Mouse (Mus musculus) lung, postnatal 0 days (tissue): ENCODE measurements around the gene Zfp106. TPM values are rescaled to one million over a fixed set of nuclear protein-coding genes. Genes with fewer than 3 reads are reported as not detected.

Experiments
- ATAC-seq: fragments of 200-750 bp; cut with Nextera tagmentation; 2 replicates; pipeline ENCODE4 v1.8.0; 2017; ENCODE audit warnings: moderate library complexity
- DNase-seq: peaks from one replicate; pipeline ENCODE4 v3.0.0-alpha.2; 2016; ENCODE audit warnings: low spot score
- H3K27ac ChIP-seq: fragments of 300-500 bp; sonication (generic); 2 replicates; pipeline ENCODE4 v1.5.1; 2014; ENCODE audit warnings: antibody characterized with exemption, mild to moderate bottlenecking, low read length, mixed read lengths
- H3K27me3 ChIP-seq: fragments of 300-500 bp; sonication (generic); replicated peaks from 2 replicates; pipeline ENCODE4 v1.6.1; 2014; ENCODE audit warnings: low read length, mixed read lengths; ENCODE audit not compliant: insufficient read depth
- H3K36me3 ChIP-seq: fragments of 300-500 bp; sonication (generic); 2 replicates; pipeline ENCODE4 v1.6.1; 2014; ENCODE audit warnings: low read length, mixed read lengths; ENCODE audit not compliant: insufficient read depth
- H3K4me1 ChIP-seq: fragments of 300-500 bp; sonication (generic); 2 replicates; pipeline ENCODE4 v1.6.1; 2014; ENCODE audit warnings: antibody characterized with exemption, low read depth, low read length, mixed read lengths; ENCODE audit not compliant: insufficient read depth
- H3K4me2 ChIP-seq: fragments of 300-500 bp; sonication (generic); replicated peaks from 2 replicates; pipeline ENCODE4 v1.6.1; 2014; ENCODE audit warnings: low read depth, mild to moderate bottlenecking, low read length, moderate library complexity, mixed read lengths
- H3K4me3 ChIP-seq: fragments of 300-500 bp; sonication (generic); 2 replicates; pipeline ENCODE4 v1.5.1; 2014; ENCODE audit warnings: low read depth, low read length
- H3K9ac ChIP-seq: fragments of 300-500 bp; sonication (generic); replicated peaks from 2 replicates; pipeline ENCODE4 v1.6.1; 2014; ENCODE audit warnings: low read depth, mild to moderate bottlenecking
- H3K9me3 ChIP-seq: fragments of 300-500 bp; sonication (generic); 2 replicates; pipeline ENCODE4 v1.6.1; 2016; ENCODE audit warnings: low read length, mixed read lengths
- CTCF ChIP-seq: IDR thresholded peaks from 2 replicates; pipeline ENCODE4 v1.5.1; 2016; ENCODE audit warnings: antibody characterized with exemption, mild to moderate bottlenecking
- EP300 ChIP-seq: IDR thresholded peaks from 2 replicates; pipeline ENCODE4 v1.6.1; 2016; ENCODE audit warnings: antibody characterized with exemption, mild to moderate bottlenecking, control low read depth
- WGBS: fragments of 180-500 bp; shearing (Covaris S2); extraction: QIAGEN DNeasy Blood & Tissue Kit; methylation state at CpG from one replicate; pipeline ENCODE4 v1.1.7; 2014; 5-methylcytosine and 5-hydroxymethylcytosine counted together
- polyA plus RNA-seq: library from polyadenylated mRNA; unstranded; fragments of >200 nt; fragmentation: Nextera tagmentation; extraction: Ambion mirVana; gene quantifications from 2 replicates; pipeline ENCODE4 v1.2.1, GENCODE M21; 2015

Gene Zfp106
- polyA plus RNA-seq, 1 experiment from 2014 or later = 28.5 TPM

GRCm38 (mm10) chr2:120529531-120529930 is 34.1 kb downstream of the Zfp106 start:
- DNase-seq (peak; percentile 66), ATAC-seq (no peak)
- Histone ChIP-seq H3K9ac (no peak overlapping the region), H3K27ac (no peak overlapping the region), H3K4me2 (no peak overlapping the region), H3K4me3 (no peak overlapping the region), H3K36me3 (peaks cover 38% of the 10 kb centered on the region), H3K27me3 (no peaks in the 10 kb centered on the region), H3K4me1 (no peaks in the 10 kb centered on the region), H3K9me3 (no peaks in the 10 kb centered on the region)
- peak; percentile 53 for TF ChIP-seq CTCF
- no peak for TF ChIP-seq EP300

GRCm38 (mm10) chr2:120526771-120527170 is 36.9 kb downstream of the Zfp106 start:
- TF ChIP-seq EP300 (no peak), CTCF (no peak)
- ATAC-seq (no peak), DNase-seq (no peak)
- WGBS = 84% methylated on average over 5 of the region's 5 CpGs
- no peaks in the 10 kb centered on the region for H3K4me1 ChIP-seq
- H3K27me3 ChIP-seq = no peaks in the 10 kb centered on the region
- H3K9me3 ChIP-seq = no peaks in the 10 kb centered on the region
- no peak overlapping the region for H3K9ac ChIP-seq
- peaks cover 40% of the 10 kb centered on the region for H3K36me3 ChIP-seq
- H3K4me3 ChIP-seq = no peak overlapping the region
- no peak overlapping the region for H3K4me2 ChIP-seq
- no peak overlapping the region for H3K27ac ChIP-seq

GRCm38 (mm10) chr2:120518547-120519210 is 45.0 kb downstream of the Zfp106 start:
- H3K9ac ChIP-seq = no peak overlapping the region
- peaks cover 45% of the 10 kb centered on the region for H3K36me3 ChIP-seq
- H3K27ac ChIP-seq = no peak overlapping the region
- no peak overlapping the region for H3K4me2 ChIP-seq
- H3K4me1 ChIP-seq = no peaks in the 10 kb centered on the region
- no peaks in the 10 kb centered on the region for H3K9me3 ChIP-seq
- 86% methylated on average over 5 of the region's 5 CpGs for WGBS
- H3K27me3 ChIP-seq = no peaks in the 10 kb centered on the region
- TF ChIP-seq CTCF (no peak), EP300 (no peak)
- DNase-seq = peak; percentile 24
- ATAC-seq = peak; percentile 43; the same call in 1 of the 2 replicates
- H3K4me3 ChIP-seq = no peak overlapping the region

- Histone ChIP-seq H3K9ac (no peak overlapping the region), H3K9me3 (no peaks in the 10 kb centered on the region), H3K4me3 (no peak overlapping the region), H3K4me2 (no peak overlapping the region), H3K4me1 (no peaks in the 10 kb centered on the region), H3K27me3 (no peaks in the 10 kb centered on the region), H3K27ac (no peak overlapping the region), H3K36me3 (peaks cover 32% of the 10 kb centered on the region)
- WGBS = 92% methylated on average over 4 of the region's 4 CpGs
- no peak for ATAC-seq
- DNase-seq = no peak
- TF ChIP-seq CTCF (no peak), EP300 (no peak)
These were observed 49.5 kb downstream of the Zfp106 start for GRCm38 (mm10) chr2:120514181-120514580.

- Histone ChIP-seq H3K9ac (no peak overlapping the region), H3K4me2 (no peak overlapping the region), H3K9me3 (no peaks in the 10 kb centered on the region), H3K4me3 (no peak overlapping the region), H3K36me3 (0 out of 2 replicates have a peak, but pooled peaks cover 7% of the 10 kb centered on the region), H3K4me1 (peaks cover 3% of the 10 kb centered on the region; the same call in 1 of the 2 replicates), H3K27me3 (no peaks in the 10 kb centered on the region), H3K27ac (no peak overlapping the region)
- no peak for TF ChIP-seq CTCF
- TF ChIP-seq EP300 = no peak
- ATAC-seq (no peak), DNase-seq (no peak)
- WGBS = 73% methylated on average over 5 of the region's 5 CpGs
These were observed 59.7 kb downstream of the Zfp106 start for GRCm38 (mm10) chr2:120503992-120504391.

- H3K27me3 ChIP-seq = no peaks in the 10 kb centered on the region
- H3K27ac ChIP-seq = no peak overlapping the region
- ATAC-seq (no peak), DNase-seq (no peak)
- 0 out of 2 replicates have a peak, but pooled peaks cover 4% of the 10 kb centered on the region for H3K36me3 ChIP-seq
- H3K4me3 ChIP-seq = no peak overlapping the region
- no peak overlapping the region for H3K4me2 ChIP-seq
- no peak overlapping the region for H3K9ac ChIP-seq
- WGBS = 77% methylated on average over 6 of the region's 6 CpGs
- TF ChIP-seq CTCF = no peak
- no peak for TF ChIP-seq EP300
- peaks cover 3% of the 10 kb centered on the region; the same call in 1 of the 2 replicates for H3K4me1 ChIP-seq
- H3K9me3 ChIP-seq = no peaks in the 10 kb centered on the region
These were observed 60.5 kb downstream of the Zfp106 start for GRCm38 (mm10) chr2:120503094-120503493.
